9 mouse cellular contexts compared by ENCODE assay signal in the genomic region with DNA sequence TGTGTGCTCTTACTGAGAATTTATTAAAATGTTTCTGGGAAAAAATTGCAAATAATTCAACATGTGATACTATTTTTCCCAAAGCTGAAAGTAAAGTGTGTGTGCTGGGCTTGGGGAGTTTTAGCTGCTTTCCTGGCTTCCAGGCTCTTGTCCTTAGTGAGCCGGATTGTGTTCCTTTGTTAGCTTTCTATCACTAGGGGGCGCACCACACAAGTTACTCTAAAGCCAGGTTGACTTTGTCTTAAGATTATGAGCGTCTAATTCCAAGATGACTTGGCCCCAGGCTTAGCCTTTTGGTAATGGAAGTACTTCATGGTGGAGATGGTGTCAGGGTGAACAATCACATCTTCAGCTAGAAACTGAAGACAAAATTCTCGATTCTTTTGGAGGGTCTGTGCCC.
A peak's percentile ranks its signal among the peaks of the same experiment; 100 is the strongest.
DNase-seq lines count a peak whose midpoint lies in the region; ATAC-seq and TF ChIP-seq lines count a peak whose summit lies in the region.
"Had no signal": no experiment of that assay in that cellular context is flagged by ENCODE, and none has a peak within 500 bp of the region (broad histone marks: within the 10 kb centered on the region; RNA-seq: fewer than 3 reads in every experiment).

No protein-coding gene starts in this region.

- no peak for TF ChIP-seq POLR2A in liver, adult 2 months (IDR thresholded peaks at IDR 0.05; ENCODE audit: extremely low read depth, insufficient read depth, low read length)

- no peak overlapping the region for H3K27ac ChIP-seq in liver, adult 2 months (replicated peaks; ENCODE audit: insufficient read depth, low read depth, low read length)
- H3K27ac ChIP-seq in liver, embryonic 12.5 days: no peak overlapping the region
- no peak overlapping the region for H3K27ac ChIP-seq in forebrain, embryonic 14.5 days (ENCODE audit: low read depth, low read length)

- 65% methylated on average over 4 of the region's 4 CpGs for WGBS in liver, adult 2 months
- WGBS in liver, embryonic 12.5 days (ENCODE audit: insufficient replicate concordance): 56% methylated on average over 4 of the region's 4 CpGs
- WGBS in forebrain, embryonic 14.5 days: 65% methylated on average over 4 of the region's 4 CpGs

- no peaks in the 10 kb centered on the region for H3K4me1 ChIP-seq in liver, adult 2 months (ENCODE audit: control insufficient read depth, insufficient read depth, low read length)
- H3K4me1 ChIP-seq in liver, embryonic 12.5 days: no peaks in the 10 kb centered on the region
- H3K4me1 ChIP-seq in forebrain, embryonic 14.5 days (ENCODE audit: control insufficient read depth, insufficient read depth, low read length): no peaks in the 10 kb centered on the region

- H3K9ac ChIP-seq in liver, adult 2 months (ENCODE audit: low read depth, low read length): no peak overlapping the region
- H3K9ac ChIP-seq in liver, embryonic 12.5 days: no peak overlapping the region
- no peak overlapping the region for H3K9ac ChIP-seq in forebrain, embryonic 14.5 days (ENCODE audit: low read length)

- TF ChIP-seq CTCF in liver, adult 2 months (IDR thresholded peaks at IDR 0.05; ENCODE audit: low read depth, low read length): no peak

- ATAC-seq in liver, embryonic 12.5 days: no peak
- ATAC-seq in forebrain, embryonic 14.5 days: no peak

- DNase-seq in cerebellum, adult 9-10 months: peak; percentile 12
- no peak for DNase-seq in cerebellum, postnatal 4 days (ENCODE audit: low spot score in 2 of 2)
- peak; percentile 8 for DNase-seq in liver, adult 2 months (ENCODE audit: extremely low read depth, low read depth, low spot score)
- peak; percentile 26 to 41 for DNase-seq in cerebellum, postnatal 14 days
- peak; percentile 23 for DNase-seq in naive thymus-derived CD4-positive, alpha-beta T cell, adult 2 months (ENCODE audit: low read depth)
- DNase-seq in forebrain, embryonic 14.5 days (ENCODE audit: low spot score): no peak
- no peak for DNase-seq in spleen, postnatal 36 days (ENCODE audit: low spot score in 2 of 2)

- H3K4me2 ChIP-seq in liver, embryonic 12.5 days: no peak overlapping the region
- H3K4me2 ChIP-seq in forebrain, embryonic 14.5 days (ENCODE audit: low read length): no peak overlapping the region
- H3K4me2 ChIP-seq: midbrain, embryonic 11.5 days had no signal

- no peaks in the 10 kb centered on the region for H3K27me3 ChIP-seq in liver, adult 2 months (ENCODE audit: control insufficient read depth, insufficient read depth, low read length)
- no peaks in the 10 kb centered on the region for H3K27me3 ChIP-seq in liver, embryonic 12.5 days (replicated peaks)
- no peaks in the 10 kb centered on the region for H3K27me3 ChIP-seq in forebrain, embryonic 14.5 days (replicated peaks; ENCODE audit: control insufficient read depth, insufficient read depth, low read length)

- no peaks in the 10 kb centered on the region for H3K79me2 ChIP-seq in liver, adult 2 months (ENCODE audit: control insufficient read depth, insufficient read depth, low read length)

- no peak overlapping the region for H3K4me3 ChIP-seq in liver, adult 2 months (ENCODE audit: insufficient read depth, low read depth, low read length)
- no peak overlapping the region for H3K4me3 ChIP-seq in liver, embryonic 12.5 days
- no peak overlapping the region for H3K4me3 ChIP-seq in forebrain, embryonic 14.5 days (ENCODE audit: low read depth, low read length)

- no peaks in the 10 kb centered on the region for H3K36me3 ChIP-seq in liver, adult 2 months (ENCODE audit: control insufficient read depth, insufficient read depth, low read length)
- H3K36me3 ChIP-seq in liver, embryonic 12.5 days: no peaks in the 10 kb centered on the region
- no peaks in the 10 kb centered on the region for H3K36me3 ChIP-seq in forebrain, embryonic 14.5 days (ENCODE audit: control insufficient read depth, insufficient read depth, low read length)

- no peaks in the 10 kb centered on the region for H3K9me3 ChIP-seq in liver, embryonic 12.5 days (replicated peaks)
- no peaks in the 10 kb centered on the region for H3K9me3 ChIP-seq in forebrain, embryonic 14.5 days (replicated peaks; ENCODE audit: control insufficient read depth, low read length)

Comparison
In these comparisons a context has a peak if more than half of its experiments do, and no peak if none do; other contexts are left out.
1. DNase-seq: peak in cerebellum, adult 9-10 months (single experiment), liver, adult 2 months (single experiment), cerebellum, postnatal 14 days (2 of 2) and naive thymus-derived CD4-positive, alpha-beta T cell, adult 2 months (single experiment); none in cerebellum, postnatal 4 days (0 of 2), forebrain, embryonic 14.5 days (single experiment) and spleen, postnatal 36 days (0 of 2).